Mouse (Mus musculus) limb, embryonic 15.5 days (tissue): ENCODE measurements around the gene Oit3. TPM values are rescaled to one million over a fixed set of nuclear protein-coding genes. Genes with fewer than 3 reads are reported as not detected.

Source experiments
- ATAC-seq: fragments of 200-750 bp; cut with Nextera tagmentation; 2 replicates; pipeline ENCODE4 v1.8.0; 2017; ENCODE audit warnings: low read depth, moderate TSS enrichment; ENCODE audit not compliant: insufficient number of reproducible peaks, low FRiP score, low TSS enrichment
- H3K27ac ChIP-seq: fragments of 300-500 bp; sonication (generic); 2 replicates; pipeline ENCODE4 v1.5.1; 2015; ENCODE audit warnings: moderate library complexity, mild to moderate bottlenecking, inconsistent platforms
- H3K27me3 ChIP-seq: fragments of 300-500 bp; sonication (generic); 2 replicates; pipeline ENCODE4 v1.6.1; 2015; ENCODE audit warnings: inconsistent platforms
- H3K36me3 ChIP-seq: fragments of 300-500 bp; sonication (generic); 2 replicates; pipeline ENCODE4 v1.6.1; 2015; ENCODE audit warnings: inconsistent platforms
- H3K4me1 ChIP-seq: fragments of 300-500 bp; sonication (generic); 2 replicates; pipeline ENCODE4 v1.6.1; 2015; ENCODE audit warnings: inconsistent platforms
- H3K4me2 ChIP-seq: fragments of 300-500 bp; sonication (generic); 2 replicates; pipeline ENCODE4 v1.6.1; 2015; ENCODE audit warnings: mild to moderate bottlenecking, inconsistent platforms
- H3K4me3 ChIP-seq: fragments of 300-500 bp; sonication (generic); 2 replicates; pipeline ENCODE4 v1.5.1; 2015; ENCODE audit warnings: mild to moderate bottlenecking, inconsistent platforms
- H3K9ac ChIP-seq: fragments of 300-500 bp; sonication (generic); 2 replicates; pipeline ENCODE4 v1.6.1; 2015; ENCODE audit warnings: inconsistent platforms
- H3K9me3 ChIP-seq: fragments of 300-500 bp; sonication (generic); 2 replicates; pipeline ENCODE4 v1.6.1; 2016; ENCODE audit warnings: inconsistent platforms
- WGBS: fragments of 180-500 bp; shearing (Covaris S2); methylation state at CpG from one replicate; pipeline ENCODE4 v1.1.7; 2015; 5-methylcytosine and 5-hydroxymethylcytosine counted together
- polyA plus RNA-seq: library from polyadenylated mRNA; unstranded; fragments of >200 nt; fragmentation: Nextera tagmentation; extraction: Ambion mirVana; gene quantifications from 2 replicates; pipeline ENCODE4 v1.2.1, GENCODE M21; 2015

Gene Oit3
- polyA plus RNA-seq, result 0.79 and 1.2 TPM in 2 replicates

- WGBS, result 90% methylated on average over 11 of the region's 11 CpGs
- H3K36me3 ChIP-seq, result no peaks in the 10 kb centered on the region
These were observed at the start of gene Oit3 for GRCm38 (mm10) chr10:59441735-59442134. TSS of gene Oit3 (minus strand) at chr10:59441778.

DNA sequence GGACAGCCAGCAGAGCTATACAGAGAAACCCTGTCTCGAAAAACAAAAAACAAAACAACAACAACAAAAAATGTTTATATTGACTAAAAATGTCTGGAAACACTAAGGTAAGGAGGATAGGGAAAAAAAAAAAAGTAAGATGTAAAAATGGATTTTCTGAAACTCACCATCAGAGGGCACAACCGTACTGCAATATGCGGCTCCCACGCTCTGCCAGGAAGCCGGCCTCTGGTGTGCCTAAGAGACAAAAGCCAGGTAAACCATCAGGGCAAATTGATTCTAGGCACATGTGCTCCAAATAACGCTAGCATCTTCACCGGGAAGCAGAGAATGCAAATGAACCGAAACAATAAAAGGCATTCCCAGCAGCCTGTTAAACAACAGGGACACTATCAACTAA lies 49.3 kb upstream of the Oit3 start:
- no peak for ATAC-seq
- Histone ChIP-seq H3K4me1 (0 out of 2 replicates have a peak, but pooled peaks cover 3% of the 10 kb centered on the region), H3K4me2 (no peak overlapping the region), H3K36me3 (peaks cover 5% of the 10 kb centered on the region), H3K9ac (no peak overlapping the region), H3K27ac (no peak overlapping the region), H3K27me3 (no peaks in the 10 kb centered on the region), H3K4me3 (no peak overlapping the region), H3K9me3 (no peaks in the 10 kb centered on the region; the same call in 1 of the 2 replicates)
- 83% methylated on average over 8 of the region's 8 CpGs for WGBS

More at GRCm38 (mm10) chr10:59441735-59442134, at the start of gene Oit3:
- ATAC-seq, result no peak
- Histone ChIP-seq H3K4me3 (no peak within 1 kb of the TSS), H3K4me2 (no peak within 1 kb of the TSS), H3K9me3 (no peaks in the 10 kb centered on the region), H3K27ac (peak within 1 kb of the TSS; percentile 75), H3K27me3 (no peaks in the 10 kb centered on the region), H3K9ac (no peak within 1 kb of the TSS), H3K4me1 (peaks cover 21% of the 10 kb centered on the region)

DNA sequence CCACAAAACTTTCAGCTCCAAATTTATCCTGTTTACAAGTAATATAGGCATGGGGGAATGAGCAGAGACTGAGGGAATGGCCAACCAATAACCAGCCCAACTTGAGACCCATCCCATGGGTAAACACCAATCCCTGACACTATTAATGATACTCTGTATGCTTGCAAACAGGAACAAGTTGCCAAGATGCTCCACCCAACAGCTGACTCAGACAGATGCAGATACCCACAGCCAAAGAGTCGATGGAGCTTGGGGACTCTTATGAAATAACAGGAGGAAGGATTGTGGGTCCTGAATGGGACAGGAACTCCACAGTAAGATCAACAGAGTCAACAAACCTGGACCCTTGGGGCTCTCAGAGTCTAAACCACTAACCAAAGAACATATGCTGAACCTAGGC lies 47.8 kb upstream of the Oit3 start:
- 85% methylated on average over 1 of the region's 1 CpGs for WGBS
- no peak for ATAC-seq
- H3K27me3 ChIP-seq, result no peaks in the 10 kb centered on the region

GRCm38 (mm10) chr10:59487351-59487750 lies 45.8 kb upstream of the Oit3 start:
- no peak overlapping the region for H3K9ac ChIP-seq
- no peaks in the 10 kb centered on the region; the same call in 1 of the 2 replicates for H3K9me3 ChIP-seq
- H3K4me2 ChIP-seq, result no peak overlapping the region
- H3K4me1 ChIP-seq, result no peaks in the 10 kb centered on the region; the same call in 1 of the 2 replicates
- H3K27me3 ChIP-seq, result no peaks in the 10 kb centered on the region
- WGBS, result 93% methylated on average over 2 of the region's 2 CpGs
- peaks cover 5% of the 10 kb centered on the region for H3K36me3 ChIP-seq
- no peak for ATAC-seq
- no peak overlapping the region for H3K4me3 ChIP-seq
- H3K27ac ChIP-seq, result no peak overlapping the region

More for the DNA sequence above, 47.8 kb upstream of the Oit3 start:
- Histone ChIP-seq H3K27ac (no peak overlapping the region), H3K36me3 (peaks cover 5% of the 10 kb centered on the region), H3K9me3 (no peaks in the 10 kb centered on the region; the same call in 1 of the 2 replicates), H3K9ac (no peak overlapping the region), H3K4me3 (no peak overlapping the region), H3K4me2 (no peak overlapping the region), H3K4me1 (0 out of 2 replicates have a peak, but pooled peaks cover 3% of the 10 kb centered on the region)

GRCm38 (mm10) chr10:59484318-59484717 lies 42.7 kb upstream of the Oit3 start:
- Histone ChIP-seq H3K27ac (no peak overlapping the region), H3K4me2 (no peak overlapping the region), H3K4me3 (no peak overlapping the region), H3K9me3 (no peaks in the 10 kb centered on the region), H3K4me1 (no peaks in the 10 kb centered on the region; the same call in 1 of the 2 replicates), H3K9ac (no peak overlapping the region), H3K27me3 (no peaks in the 10 kb centered on the region), H3K36me3 (peaks cover 5% of the 10 kb centered on the region)
- WGBS, result 56% methylated on average over 6 of the region's 6 CpGs
- no peak for ATAC-seq

DNA sequence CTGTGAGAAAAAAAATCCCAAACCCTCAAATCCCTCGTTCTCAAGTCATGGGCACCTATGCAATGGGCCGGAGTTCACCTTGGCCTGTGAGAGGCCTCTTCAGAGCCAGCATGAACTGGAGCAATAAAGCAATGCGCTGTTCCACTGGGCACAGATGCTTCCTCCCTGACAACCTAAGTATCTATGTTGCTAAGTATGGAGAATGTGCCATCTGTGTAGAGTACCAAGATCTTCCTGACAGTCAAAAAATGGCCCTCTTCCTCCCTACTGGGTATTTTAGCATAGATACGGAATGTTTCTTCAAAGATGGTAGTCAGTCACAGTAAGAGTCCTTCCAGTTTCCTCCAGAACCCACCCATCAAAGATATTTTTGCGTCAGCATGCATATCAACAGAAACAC lies 39.8 kb upstream of the Oit3 start:
- no peaks in the 10 kb centered on the region for H3K36me3 ChIP-seq
- H3K4me3 ChIP-seq, result no peak overlapping the region
- WGBS, result 91% methylated on average over 5 of the region's 5 CpGs
- H3K27ac ChIP-seq, result no peak overlapping the region
- no peaks in the 10 kb centered on the region for H3K27me3 ChIP-seq
- ATAC-seq, result no peak
- H3K9ac ChIP-seq, result no peak overlapping the region
- no peaks in the 10 kb centered on the region for H3K9me3 ChIP-seq
- no peak overlapping the region for H3K4me2 ChIP-seq
- no peaks in the 10 kb centered on the region; the same call in 1 of the 2 replicates for H3K4me1 ChIP-seq

GRCm38 (mm10) chr10:59470451-59470850 lies 28.9 kb upstream of the Oit3 start:
- Histone ChIP-seq H3K4me2 (no peak overlapping the region), H3K9ac (no peak overlapping the region), H3K9me3 (no peaks in the 10 kb centered on the region), H3K27me3 (no peaks in the 10 kb centered on the region), H3K36me3 (peaks cover 7% of the 10 kb centered on the region; the same call in 1 of the 2 replicates), H3K4me1 (peaks cover 14% of the 10 kb centered on the region), H3K4me3 (no peak overlapping the region), H3K27ac (no peak overlapping the region)
- 64% methylated on average over 5 of the region's 5 CpGs for WGBS
- ATAC-seq, result no peak

- Histone ChIP-seq H3K4me3 (no peak overlapping the region), H3K4me2 (no peak overlapping the region), H3K27me3 (no peaks in the 10 kb centered on the region), H3K27ac (no peak overlapping the region), H3K4me1 (peaks cover 10% of the 10 kb centered on the region), H3K36me3 (peaks cover 12% of the 10 kb centered on the region; the same call in 1 of the 2 replicates), H3K9ac (no peak overlapping the region), H3K9me3 (no peaks in the 10 kb centered on the region)
- ATAC-seq, result no peak
- WGBS, result 86% methylated on average over 12 of the region's 12 CpGs
These were observed 25.7 kb upstream of the Oit3 start for GRCm38 (mm10) chr10:59467297-59467696.

GRCm38 (mm10) chr10:59466626-59467025 lies 25.0 kb upstream of the Oit3 start:
- 49% methylated on average over 4 of the region's 4 CpGs for WGBS
- Histone ChIP-seq H3K9ac (no peak overlapping the region), H3K36me3 (peaks cover 12% of the 10 kb centered on the region; the same call in 1 of the 2 replicates), H3K4me3 (no peak overlapping the region), H3K27ac (no peak overlapping the region), H3K9me3 (no peaks in the 10 kb centered on the region), H3K4me2 (no peak overlapping the region), H3K4me1 (peaks cover 14% of the 10 kb centered on the region), H3K27me3 (no peaks in the 10 kb centered on the region)
- ATAC-seq, result no peak

DNA sequence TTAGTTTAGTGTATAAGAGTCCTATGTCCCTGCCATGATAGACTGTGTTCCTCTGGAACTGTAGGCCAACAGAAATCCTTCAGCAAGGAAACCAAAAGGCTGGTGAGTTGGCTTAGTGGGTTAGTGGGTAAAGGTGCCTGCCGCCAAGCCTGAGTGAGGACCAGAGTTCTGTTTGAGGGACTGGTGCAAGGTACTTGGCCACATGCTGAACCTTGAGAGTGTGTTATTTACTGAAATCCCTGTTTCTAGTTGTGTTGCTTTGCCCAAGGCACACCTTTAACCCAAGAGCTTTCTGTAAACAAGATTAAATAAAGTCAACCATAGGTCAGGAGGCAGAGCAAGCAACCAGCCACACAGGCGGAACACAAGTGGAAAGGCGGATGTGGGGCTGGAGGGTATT lies 24.0 kb upstream of the Oit3 start:
- no peak overlapping the region for H3K9ac ChIP-seq
- WGBS, result 77% methylated on average over 3 of the region's 3 CpGs
- no peaks in the 10 kb centered on the region for H3K9me3 ChIP-seq
- H3K4me2 ChIP-seq, result no peak overlapping the region
- peaks cover 12% of the 10 kb centered on the region; the same call in 1 of the 2 replicates for H3K36me3 ChIP-seq
- no peak overlapping the region for H3K27ac ChIP-seq
- peaks cover 20% of the 10 kb centered on the region for H3K4me1 ChIP-seq
- no peak overlapping the region for H3K4me3 ChIP-seq
- no peaks in the 10 kb centered on the region for H3K27me3 ChIP-seq
- no peak for ATAC-seq

- peaks cover 12% of the 10 kb centered on the region; the same call in 1 of the 2 replicates for H3K36me3 ChIP-seq
- peaks cover 22% of the 10 kb centered on the region for H3K4me1 ChIP-seq
- no peak overlapping the region for H3K4me3 ChIP-seq
- no peak overlapping the region for H3K4me2 ChIP-seq
- 66% methylated on average over 6 of the region's 6 CpGs for WGBS
- no peaks in the 10 kb centered on the region for H3K27me3 ChIP-seq
- H3K9me3 ChIP-seq, result no peaks in the 10 kb centered on the region
- H3K27ac ChIP-seq, result peak overlapping the region; percentile 74
- H3K9ac ChIP-seq, result no peak overlapping the region
- peak; percentile 83 for ATAC-seq
These were observed 20.7 kb upstream of the Oit3 start for GRCm38 (mm10) chr10:59462307-59462706.

GRCm38 (mm10) chr10:59459767-59460166 lies 18.2 kb upstream of the Oit3 start:
- H3K27me3 ChIP-seq, result no peaks in the 10 kb centered on the region
- no peak overlapping the region for H3K4me3 ChIP-seq
- no peak for ATAC-seq
- WGBS, result 81% methylated on average over 12 of the region's 12 CpGs
- no peak overlapping the region for H3K9ac ChIP-seq
- H3K9me3 ChIP-seq, result no peaks in the 10 kb centered on the region
- no peak overlapping the region for H3K4me2 ChIP-seq
- peaks cover 16% of the 10 kb centered on the region; the same call in 1 of the 2 replicates for H3K4me1 ChIP-seq
- peaks cover 17% of the 10 kb centered on the region for H3K36me3 ChIP-seq
- peak overlapping the region; percentile 12; the same call in 1 of the 2 replicates for H3K27ac ChIP-seq
